Mouse (Mus musculus) G1E (cell line): ENCODE results near the gene Pfn1.
A peak's percentile ranks its signal among the peaks of the same experiment; 100 is the strongest.

Source experiments
- CTCF ChIP-seq: IDR thresholded peaks from 2 replicates; pipeline ENCODE4 v1.5.1; 2012; ENCODE audit warnings: low read depth, low read length, inconsistent platforms, mixed read lengths
- GATA1 ChIP-seq: IDR thresholded peaks from 2 replicates; pipeline ENCODE4 v1.6.1; 2012; ENCODE audit warnings: borderline replicate concordance, low read length, inconsistent platforms, mixed read lengths
- TAL1 ChIP-seq: conservative IDR thresholded peaks from 2 replicates; pipeline ENCODE4 v1.6.1; 2012; ENCODE audit warnings: low read depth, low read length, inconsistent platforms, mixed read lengths

DNA sequence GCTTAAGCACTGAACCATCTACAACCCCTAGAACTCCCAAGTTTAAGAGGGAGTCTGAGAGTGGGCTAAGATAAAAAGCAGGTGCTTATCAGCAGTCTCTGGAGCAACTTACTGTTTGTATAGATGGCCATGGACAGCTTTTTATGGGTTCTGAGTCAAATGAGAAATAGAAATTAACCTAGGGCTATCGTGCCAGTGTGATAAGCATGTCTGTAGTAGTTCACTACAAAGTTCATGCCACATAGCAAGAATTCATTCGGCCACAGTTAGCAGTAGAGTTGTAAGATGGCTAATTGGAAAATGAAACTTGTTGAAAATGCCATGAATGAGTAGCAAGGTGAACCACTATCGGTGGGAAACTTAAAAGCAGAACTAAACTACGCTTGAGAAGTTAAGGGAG is 5.9 kb downstream of the Pfn1 start:
- TF ChIP-seq CTCF (no peak), TAL1 (peak; percentile 58), GATA1 (no peak)
